Mouse (Mus musculus) gastrocnemius, postnatal 25 days (tissue): Measurements from ENCODE around the gene Cmtm3. TPM values are rescaled to one million over a fixed set of nuclear protein-coding genes. Genes with fewer than 3 reads are reported as not detected.

ENCODE experiments used
- DNase-seq: peaks from one replicate; pipeline ENCODE4 v3.0.0; 2022
- total RNA-seq, 2 experiments: library from RNA; stranded (reverse); gene quantifications; 1 replicate in 1 of 2; 2 replicates in 1 of 2; pipeline ENCODE4 v1.2.3; 2021

The Cmtm3 gene
- total RNA-seq, 2 experiments from 2014 or later, result 8.5 to 10.3 TPM

- no peak for DNase-seq
Measured at GRCm38 (mm10) chr8:104342426-104342825, 3.2 kb downstream of the Cmtm3 start.

- peak; percentile 76 for DNase-seq
Measured at GRCm38 (mm10) chr8:104343957-104344356, 4.7 kb downstream of the Cmtm3 start.

GRCm38 (mm10) chr8:104344622-104345021, 5.4 kb downstream of the Cmtm3 start:
- DNase-seq, result no peak

GRCm38 (mm10) chr8:104346706-104347105, 7.5 kb downstream of the Cmtm3 start:
- no peak for DNase-seq

- no peak for DNase-seq
Measured at GRCm38 (mm10) chr8:104348971-104349370, 9.8 kb downstream of the Cmtm3 start.

GRCm38 (mm10) chr8:104350047-104350446, 10.8 kb downstream of the Cmtm3 start:
- no peak for DNase-seq

- no peak for DNase-seq
Measured at GRCm38 (mm10) chr8:104353186-104353585, 14.0 kb downstream of the Cmtm3 start.

GRCm38 (mm10) chr8:104354504-104354903, 15.3 kb downstream of the Cmtm3 start:
- no peak for DNase-seq

- DNase-seq, result no peak
Measured at GRCm38 (mm10) chr8:104358637-104359036, 19.4 kb downstream of the Cmtm3 start.

- no peak for DNase-seq
Measured at GRCm38 (mm10) chr8:104359778-104360456, 20.7 kb downstream of the Cmtm3 start.

- DNase-seq, result no peak
Measured at GRCm38 (mm10) chr8:104365695-104366094, 26.5 kb downstream of the Cmtm3 start.

GRCm38 (mm10) chr8:104367398-104367797, 28.2 kb downstream of the Cmtm3 start:
- DNase-seq, result no peak

GRCm38 (mm10) chr8:104369591-104369990, 30.4 kb downstream of the Cmtm3 start:
- no peak for DNase-seq

- peak; percentile 22 for DNase-seq
Measured at GRCm38 (mm10) chr8:104370071-104370470, 30.9 kb downstream of the Cmtm3 start.

- DNase-seq, result no peak
Measured at GRCm38 (mm10) chr8:104371121-104371520, 31.9 kb downstream of the Cmtm3 start.

GRCm38 (mm10) chr8:104373779-104374178, 34.6 kb downstream of the Cmtm3 start:
- DNase-seq, result no peak

- no peak for DNase-seq
Measured at GRCm38 (mm10) chr8:104374269-104374668, 35.1 kb downstream of the Cmtm3 start.

GRCm38 (mm10) chr8:104374864-104375846, 35.9 kb downstream of the Cmtm3 start:
- DNase-seq, result peak; percentile 50

GRCm38 (mm10) chr8:104375959-104376358, 36.7 kb downstream of the Cmtm3 start:
- DNase-seq, result no peak

GRCm38 (mm10) chr8:104376669-104377068, 37.5 kb downstream of the Cmtm3 start:
- no peak for DNase-seq

- no peak for DNase-seq
Measured at GRCm38 (mm10) chr8:104379301-104379836, 40.2 kb downstream of the Cmtm3 start.

GRCm38 (mm10) chr8:104380269-104380668, 41.1 kb downstream of the Cmtm3 start:
- DNase-seq, result no peak

- no peak for DNase-seq
Measured at GRCm38 (mm10) chr8:104380961-104381411, 41.8 kb downstream of the Cmtm3 start.
